29 mouse cellular contexts compared by ENCODE assay signal in genomic region chr3:65151808-65152207, GRCm38 (mm10).
"Had no signal": no experiment of that assay in that cellular context is flagged by ENCODE, and none has a peak within 500 bp of the region (broad histone marks: within the 10 kb centered on the region; RNA-seq: fewer than 3 reads in every experiment).

No protein-coding gene starts in this region.

- H3K9ac ChIP-seq: heart, embryonic 13.5 days; heart, embryonic 15.5 days; hindbrain, embryonic 12.5 days; hindbrain, embryonic 14.5 days; intestine, embryonic 15.5 days; limb, embryonic 12.5 days; liver, embryonic 13.5 days; liver, embryonic 15.5 days had no signal

- H3K9me3 ChIP-seq: heart, embryonic 13.5 days; heart, embryonic 15.5 days; hindbrain, embryonic 10.5 days; hindbrain, embryonic 12.5 days; intestine, embryonic 15.5 days; limb, embryonic 10.5 days; limb, embryonic 12.5 days; liver, embryonic 13.5 days; liver, embryonic 15.5 days had no signal

- H3K27ac ChIP-seq: gastrocnemius, adult 2 months; heart, adult 2 months; heart, embryonic 13.5 days; heart, embryonic 15.5 days; hindbrain, embryonic 10.5 days; hindbrain, embryonic 12.5 days; hindbrain, embryonic 14.5 days; intestine, embryonic 15.5 days; layer of hippocampus, adult 2 months; left cerebral cortex, adult 2 months; limb, embryonic 10.5 days; limb, embryonic 12.5 days; liver, embryonic 13.5 days; liver, embryonic 15.5 days had no signal

- ATAC-seq: hindbrain, embryonic 16.5 days; inflammation-experienced regulatory T-cells, adult 6 months; intestine, embryonic 15.5 days; intestine, postnatal 0 days had no signal

- H3K4me3 ChIP-seq: gastrocnemius, adult 2 months; heart, adult 2 months; heart, embryonic 13.5 days; heart, embryonic 15.5 days; hindbrain, embryonic 10.5 days; hindbrain, embryonic 12.5 days; intestine, embryonic 15.5 days; layer of hippocampus, adult 2 months; left cerebral cortex, adult 2 months; limb, embryonic 10.5 days; limb, embryonic 12.5 days; liver, embryonic 13.5 days; liver, embryonic 15.5 days had no signal

- H3K27me3 ChIP-seq: heart, embryonic 13.5 days; heart, embryonic 15.5 days; hindbrain, embryonic 12.5 days; intestine, embryonic 15.5 days; limb, embryonic 12.5 days; liver, embryonic 13.5 days; liver, embryonic 15.5 days had no signal

- H3K4me1 ChIP-seq: heart, embryonic 13.5 days; heart, embryonic 15.5 days; hindbrain, embryonic 10.5 days; hindbrain, embryonic 12.5 days; intestine, embryonic 15.5 days; limb, embryonic 10.5 days; limb, embryonic 12.5 days; liver, embryonic 13.5 days; liver, embryonic 15.5 days had no signal

- DNase-seq: gastrocnemius, adult 2 months; gastrocnemius, postnatal 10 days; gastrocnemius, postnatal 25 days; heart, adult 2 months; heart, postnatal 14 days; heart, postnatal 4 days; kidney, adult 18-20 months; kidney, adult 8-10 months; kidney, postnatal 10 days; kidney, postnatal 25 days; kidney, postnatal 4 days; liver; liver, embryonic 13.5 days had no signal

- H3K4me2 ChIP-seq: heart, embryonic 11.5 days; heart, embryonic 13.5 days; heart, embryonic 15.5 days; hindbrain, embryonic 12.5 days; hindbrain, embryonic 14.5 days; intestine, embryonic 15.5 days; limb, embryonic 12.5 days; liver, embryonic 11.5 days; liver, embryonic 13.5 days; liver, embryonic 15.5 days had no signal

- H3K36me3 ChIP-seq: heart, embryonic 13.5 days; heart, embryonic 15.5 days; hindbrain, embryonic 10.5 days; hindbrain, embryonic 12.5 days; intestine, embryonic 15.5 days; limb, embryonic 10.5 days; limb, embryonic 12.5 days; liver, embryonic 13.5 days; liver, embryonic 15.5 days had no signal
